Mouse (Mus musculus) liver, embryonic 14.5 days (tissue): ENCODE measurements at regions not wholly inside any gene's neighbourhood (a gene's known extent, or its start where the extent isn't known, plus 50 kb on each side); places are given as distances from the start of the nearest gene placed in this dataset.

Experiments
- CTCF ChIP-seq: IDR thresholded peaks from 2 replicates; pipeline ENCODE4 v1.5.1; 2016; ENCODE audit warnings: antibody characterized with exemption, low read depth, control low read depth
- EP300 ChIP-seq: IDR thresholded peaks from 2 replicates; pipeline ENCODE4 v1.6.1; 2016; ENCODE audit warnings: antibody characterized with exemption, low read depth

DNA sequence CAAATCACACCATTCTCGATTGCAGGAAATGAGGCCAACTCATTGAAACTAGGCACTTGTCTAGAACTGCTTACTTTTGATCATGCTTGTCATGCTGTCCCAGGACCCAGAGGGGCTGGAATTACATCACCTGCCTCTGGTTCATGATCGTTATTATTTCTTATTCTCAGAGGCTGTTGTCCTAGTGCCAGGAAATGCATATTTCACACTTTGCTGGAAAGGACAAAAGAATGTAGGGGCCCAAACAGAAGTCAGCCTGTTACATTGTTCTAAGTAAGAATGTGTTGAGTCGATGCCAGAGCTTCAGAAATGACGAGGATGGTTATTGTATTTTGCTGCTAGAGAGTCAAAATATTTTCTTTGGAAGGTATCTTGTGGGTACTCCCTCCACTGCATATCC lies 134.7 kb downstream of the Ddx1 start:
- TF ChIP-seq CTCF (no peak), EP300 (no peak)
